Mouse (Mus musculus) stomach, embryonic 14.5 days (tissue): ENCODE results near the gene Olfr1230. TPM values are rescaled to one million over a fixed set of nuclear protein-coding genes. Genes with fewer than 3 reads are reported as not detected.

Experiments used
- ATAC-seq: fragments of 200-750 bp; cut with Nextera tagmentation; 2 replicates; pipeline ENCODE4 v1.8.0; 2017; ENCODE audit warnings: low read depth, moderate TSS enrichment; ENCODE audit not compliant: insufficient number of reproducible peaks, insufficient read depth, low FRiP score
- H3K27ac ChIP-seq: fragments of 300-500 bp; sonication (generic); 2 replicates; pipeline ENCODE4 v1.5.1; 2014; ENCODE audit warnings: mild to moderate bottlenecking, low read length, moderate library complexity, mixed read lengths
- H3K27me3 ChIP-seq: fragments of 300-500 bp; sonication (generic); 2 replicates; pipeline ENCODE4 v1.6.1; 2014; ENCODE audit warnings: low read length, control low read depth, mixed read lengths; ENCODE audit not compliant: control insufficient read depth, insufficient read depth
- H3K36me3 ChIP-seq: fragments of 300-500 bp; sonication (generic); 2 replicates; pipeline ENCODE4 v1.6.1; 2014; ENCODE audit warnings: mild to moderate bottlenecking, control low read depth, low read length, moderate library complexity, mixed read lengths; ENCODE audit not compliant: control insufficient read depth, insufficient read depth
- H3K4me1 ChIP-seq: fragments of 300-500 bp; sonication (generic); 2 replicates; pipeline ENCODE4 v1.6.1; 2014; ENCODE audit warnings: low read length, control low read depth, mixed read lengths; ENCODE audit not compliant: control insufficient read depth, insufficient read depth
- H3K4me2 ChIP-seq: fragments of 300-500 bp; sonication (generic); replicated peaks from 2 replicates; pipeline ENCODE4 v1.6.1; 2014; ENCODE audit warnings: low read depth, low read length, control low read depth
- H3K4me3 ChIP-seq: fragments of 300-500 bp; sonication (generic); 2 replicates; pipeline ENCODE4 v1.5.1; 2014; ENCODE audit warnings: low read depth, low read length, control low read depth
- H3K9ac ChIP-seq: fragments of 300-500 bp; sonication (generic); replicated peaks from 2 replicates; pipeline ENCODE4 v1.6.1; 2014; ENCODE audit warnings: low read depth, mild to moderate bottlenecking, control low read depth, low read length, moderate library complexity, mixed read lengths
- H3K9me3 ChIP-seq: fragments of 300-500 bp; sonication (generic); 2 replicates; pipeline ENCODE4 v1.6.1; 2016; ENCODE audit warnings: low read depth, low read length, control low read depth; ENCODE audit not compliant: control insufficient read depth
- WGBS: fragments of 180-500 bp; shearing (Covaris S2); extraction: QIAGEN DNeasy Blood & Tissue Kit; methylation state at CpG from one replicate; pipeline ENCODE4 v1.1.7; 2014; 5-methylcytosine and 5-hydroxymethylcytosine counted together
- polyA plus RNA-seq: library from polyadenylated mRNA; unstranded; fragments of >200 nt; fragmentation: Nextera tagmentation; extraction: Ambion mirVana; gene quantifications from 2 replicates; pipeline ENCODE4 v1.2.1, GENCODE M21; 2014

Olfr1230 gene
- polyA plus RNA-seq, result not detected in 2 replicates

- no peak for ATAC-seq
- Histone ChIP-seq H3K9ac (no peak within 1 kb of the TSS), H3K27ac (no peak within 1 kb of the TSS), H3K9me3 (no peaks in the 10 kb centered on the region), H3K4me2 (no peak within 1 kb of the TSS), H3K36me3 (no peaks in the 10 kb centered on the region), H3K4me1 (no peaks in the 10 kb centered on the region), H3K27me3 (no peaks in the 10 kb centered on the region), H3K4me3 (no peak within 1 kb of the TSS)
- 70% methylated on average over 1 of the region's 1 CpGs for WGBS
Measured at GRCm38 (mm10) chr2:89297168-89297567, at the start of gene Olfr1230. Gene Olfr1230 (minus strand): TSS chr2:89297268.

GRCm38 (mm10) chr2:89342298-89342697, 45.2 kb upstream of the Olfr1230 start, which contains the start of gene Olfr1233:
Gene Olfr1233 (minus strand): TSS chr2:89342398.
- no peak within 1 kb of the TSS for H3K9ac ChIP-seq
- H3K9me3 ChIP-seq, result no peaks in the 10 kb centered on the region
- no peak within 1 kb of the TSS for H3K4me2 ChIP-seq
- H3K27me3 ChIP-seq, result no peaks in the 10 kb centered on the region
- no peak for ATAC-seq
- H3K4me3 ChIP-seq, result no peak within 1 kb of the TSS
- no peaks in the 10 kb centered on the region for H3K36me3 ChIP-seq
- H3K27ac ChIP-seq, result no peak within 1 kb of the TSS
- no peaks in the 10 kb centered on the region for H3K4me1 ChIP-seq

DNA sequence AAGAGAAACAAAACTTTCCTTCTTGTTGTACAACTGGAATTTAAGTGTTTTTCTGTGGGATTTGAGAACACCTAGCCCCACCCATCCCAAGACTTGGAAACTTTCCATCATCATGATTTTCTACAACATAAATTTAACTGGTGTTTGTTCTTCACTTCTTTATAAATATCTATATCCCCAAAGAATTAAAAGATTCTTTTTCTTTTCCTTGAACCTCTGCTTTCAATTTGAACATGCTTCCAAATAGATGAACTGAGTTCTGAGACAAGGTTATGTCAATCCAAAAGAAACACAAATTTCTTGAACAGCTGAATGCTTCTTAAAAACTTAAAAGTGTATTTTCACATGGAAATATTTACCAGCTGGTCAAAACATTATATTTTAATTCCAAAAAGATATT, 32.5 kb upstream of the Olfr1230 start, which contains the start of gene Olfr1232:
Olfr1232 (minus strand) TSS at position 101 of the 400 bp plus-strand sequence.
- no peaks in the 10 kb centered on the region for H3K36me3 ChIP-seq

GRCm38 (mm10) chr2:89306974-89307373, 9.9 kb upstream of the Olfr1230 start, which contains the start of gene Olfr1231:
Gene Olfr1231 (minus strand): TSS chr2:89307074.
- Histone ChIP-seq H3K9me3 (no peaks in the 10 kb centered on the region), H3K4me3 (no peak within 1 kb of the TSS), H3K9ac (no peak within 1 kb of the TSS), H3K4me1 (no peaks in the 10 kb centered on the region), H3K36me3 (no peaks in the 10 kb centered on the region), H3K4me2 (no peak within 1 kb of the TSS), H3K27me3 (no peaks in the 10 kb centered on the region), H3K27ac (no peak within 1 kb of the TSS)
- ATAC-seq, result no peak
- WGBS, result 75% methylated on average over 2 of the region's 2 CpGs

More for the DNA sequence above, 32.5 kb upstream of the Olfr1230 start, which contains the start of gene Olfr1232:
- Histone ChIP-seq H3K9ac (no peak within 1 kb of the TSS), H3K27me3 (no peaks in the 10 kb centered on the region), H3K4me2 (no peak within 1 kb of the TSS), H3K4me3 (no peak within 1 kb of the TSS), H3K27ac (no peak within 1 kb of the TSS), H3K9me3 (no peaks in the 10 kb centered on the region), H3K4me1 (no peaks in the 10 kb centered on the region)
- ATAC-seq, result no peak

- Histone ChIP-seq H3K27me3 (no peaks in the 10 kb centered on the region), H3K9me3 (no peaks in the 10 kb centered on the region), H3K27ac (no peak within 1 kb of the TSS), H3K4me2 (no peak within 1 kb of the TSS), H3K9ac (no peak within 1 kb of the TSS), H3K4me1 (no peaks in the 10 kb centered on the region), H3K36me3 (no peaks in the 10 kb centered on the region), H3K4me3 (no peak within 1 kb of the TSS)
- no peak for ATAC-seq
- WGBS, result 72% methylated on average over 2 of the region's 2 CpGs
Measured at GRCm38 (mm10) chr2:89287914-89288313, 9.2 kb downstream of the Olfr1230 start, which contains the start of gene Olfr1229. Gene Olfr1229 (minus strand): TSS chr2:89288014.

DNA sequence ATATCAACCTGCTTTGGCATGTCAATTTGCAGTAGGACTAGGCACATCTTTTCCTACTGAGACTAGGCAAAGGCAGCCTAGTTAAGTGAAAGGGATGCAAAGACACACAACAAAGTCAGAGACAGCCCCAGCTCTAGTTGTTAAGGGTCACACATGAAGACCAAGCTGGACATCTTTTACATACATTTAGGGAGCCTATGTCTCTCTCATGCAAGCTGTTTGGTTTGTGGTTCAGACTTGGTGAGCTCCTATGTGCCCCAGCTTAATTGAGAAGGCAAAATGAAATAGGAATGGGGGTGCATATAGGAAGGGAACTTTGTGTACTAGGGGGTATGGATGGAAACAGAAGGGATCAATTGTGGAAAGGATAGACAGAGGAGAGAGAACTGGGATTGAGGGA, 43.1 kb downstream of the Olfr1230 start, which contains the start of gene Olfr1228:
Olfr1228 (minus strand) TSS at position 101 of the 400 bp plus-strand sequence.
- Histone ChIP-seq H3K27me3 (no peaks in the 10 kb centered on the region), H3K27ac (no peak within 1 kb of the TSS), H3K36me3 (no peaks in the 10 kb centered on the region), H3K4me1 (no peaks in the 10 kb centered on the region), H3K4me2 (no peak within 1 kb of the TSS), H3K4me3 (no peak within 1 kb of the TSS), H3K9me3 (no peaks in the 10 kb centered on the region), H3K9ac (no peak within 1 kb of the TSS)
- no peak for ATAC-seq

Other genes with a start within 250 kb of the Olfr1230 start
- gene Olfr1218, start 236.1 kb downstream of the Olfr1230 start, polyA plus RNA-seq, result not detected in 2 replicates
- not detected in 2 replicates for gene Olfr1219, start 213.8 kb downstream of the Olfr1230 start, polyA plus RNA-seq
- gene Olfr1220, start 190.4 kb downstream of the Olfr1230 start, polyA plus RNA-seq, result not detected in 2 replicates
- gene Olfr1221, start 180.0 kb downstream of the Olfr1230 start, polyA plus RNA-seq, result not detected in 2 replicates
- gene Olfr1222, start 164.2 kb downstream of the Olfr1230 start, polyA plus RNA-seq, result not detected in 2 replicates
- gene Olfr1223, start 145.7 kb downstream of the Olfr1230 start, polyA plus RNA-seq, result not detected in 2 replicates
- not detected in 2 replicates for gene Olfr1224-ps1, start 133.2 kb downstream of the Olfr1230 start, polyA plus RNA-seq
- gene Olfr1225, start 122.6 kb downstream of the Olfr1230 start, polyA plus RNA-seq, result not detected in 2 replicates
- not detected in 2 replicates for gene Olfr1226, start 97.2 kb downstream of the Olfr1230 start, polyA plus RNA-seq
- gene Olfr1228, start 43.2 kb downstream of the Olfr1230 start, polyA plus RNA-seq, result not detected in 2 replicates
- gene Olfr1229, start 9.3 kb downstream of the Olfr1230 start, polyA plus RNA-seq, result not detected in 2 replicates
- gene Olfr1231, start 9.8 kb upstream of the Olfr1230 start, polyA plus RNA-seq, result not detected in 2 replicates
- gene Olfr1232, start 32.4 kb upstream of the Olfr1230 start, polyA plus RNA-seq, result not detected in 2 replicates
- gene Olfr1233, start 45.1 kb upstream of the Olfr1230 start, polyA plus RNA-seq, result not detected in 2 replicates
- not detected in 2 replicates for gene Olfr1234, start 67.6 kb upstream of the Olfr1230 start, polyA plus RNA-seq
- not detected in 2 replicates for gene Olfr1238, start 112.4 kb upstream of the Olfr1230 start, polyA plus RNA-seq
- gene Olfr1239, start 123.1 kb upstream of the Olfr1230 start, polyA plus RNA-seq, result not detected in 2 replicates
- gene Olfr1240, start 145.7 kb upstream of the Olfr1230 start, polyA plus RNA-seq, result not detected in 2 replicates
- gene Olfr1241, start 189.9 kb upstream of the Olfr1230 start, polyA plus RNA-seq, result not detected in 2 replicates
- gene Olfr1242, start 201.1 kb upstream of the Olfr1230 start, polyA plus RNA-seq, result not detected in 2 replicates
- not detected in 2 replicates for gene Olfr1243, start 234.2 kb upstream of the Olfr1230 start, polyA plus RNA-seq